Mouse (Mus musculus) limb, embryonic 14.5 days (tissue): ENCODE measurements around the gene Tpd52l1. TPM values are rescaled to one million over a fixed set of nuclear protein-coding genes. Genes with fewer than 3 reads are reported as not detected.

Source experiments
- ATAC-seq: fragments of 200-750 bp; cut with Nextera tagmentation; 2 replicates; pipeline ENCODE4 v1.8.0; 2017; ENCODE audit warnings: low read depth, moderate number of reproducible peaks, moderate TSS enrichment; ENCODE audit not compliant: low FRiP score
- DNase-seq: peaks from one replicate; pipeline ENCODE4 v3.0.0-alpha.2; 2015; ENCODE audit warnings: low spot score
- H3K27ac ChIP-seq: fragments of 300-500 bp; sonication (generic); replicated peaks from 2 replicates; pipeline ENCODE4 v1.5.1; 2014; ENCODE audit warnings: low read depth, mild to moderate bottlenecking, low read length, moderate library complexity, mixed read lengths
- H3K27me3 ChIP-seq: fragments of 300-500 bp; sonication (generic); 2 replicates; pipeline ENCODE4 v1.6.1; 2014; ENCODE audit warnings: low read length, mixed read lengths; ENCODE audit not compliant: control insufficient read depth, insufficient read depth
- H3K36me3 ChIP-seq: fragments of 300-500 bp; sonication (generic); 2 replicates; pipeline ENCODE4 v1.6.1; 2014; ENCODE audit warnings: mild to moderate bottlenecking, low read length, moderate library complexity, mixed read lengths; ENCODE audit not compliant: control insufficient read depth, insufficient read depth
- H3K4me1 ChIP-seq: fragments of 300-500 bp; sonication (generic); 2 replicates; pipeline ENCODE4 v1.6.1; 2014; ENCODE audit warnings: antibody characterized with exemption, low read length, mixed read lengths; ENCODE audit not compliant: control insufficient read depth, insufficient read depth
- H3K4me2 ChIP-seq: fragments of 300-500 bp; sonication (generic); replicated peaks from 2 replicates; pipeline ENCODE4 v1.6.1; 2014; ENCODE audit warnings: low read depth, mild to moderate bottlenecking, low read length, moderate library complexity; ENCODE audit not compliant: severe bottlenecking
- H3K4me3 ChIP-seq: fragments of 300-500 bp; sonication (generic); replicated peaks from 2 replicates; pipeline ENCODE4 v1.5.1; 2014; ENCODE audit warnings: low read length
- H3K9ac ChIP-seq: fragments of 300-500 bp; sonication (generic); 2 replicates; pipeline ENCODE4 v1.6.1; 2014; ENCODE audit warnings: mild to moderate bottlenecking, low read depth, low read length, moderate library complexity; ENCODE audit not compliant: severe bottlenecking
- H3K9me3 ChIP-seq: fragments of 300-500 bp; sonication (generic); 2 replicates; pipeline ENCODE4 v1.6.1; 2016; ENCODE audit warnings: low read length; ENCODE audit not compliant: control insufficient read depth
- POLR2A ChIP-seq: fragments of 200-500 bp; IDR thresholded peaks from 2 replicates; pipeline ENCODE4 v1.8.0; 2012; ENCODE audit warnings: inconsistent platforms, mild to moderate bottlenecking, moderate library complexity, borderline replicate concordance; ENCODE audit not compliant: insufficient read depth, insufficient read length; ENCODE audit errors: extremely low read depth
- WGBS: fragments of 180-500 bp; shearing (Covaris S2); extraction: QIAGEN DNeasy Blood & Tissue Kit; methylation state at CpG from one replicate; pipeline ENCODE4 v1.1.7; 2014; 5-methylcytosine and 5-hydroxymethylcytosine counted together
- polyA plus RNA-seq, 2 experiments: library from polyadenylated mRNA; depleted of rRNA in 1 of 2; stranded (reverse) in 1 of 2; unstranded in 1 of 2; fragments of >200 nt; fragmentation: Nextera tagmentation in 1 of 2; extraction: Ambion mirVana in 1 of 2; gene quantifications; 2 replicates each; pipeline versions ENCODE4 v1.2.1 to v1.2.3; 2012 to 2014

The Tpd52l1 gene
- polyA plus RNA-seq, 2 experiments: 31.7 to 47.2 TPM

DNA sequence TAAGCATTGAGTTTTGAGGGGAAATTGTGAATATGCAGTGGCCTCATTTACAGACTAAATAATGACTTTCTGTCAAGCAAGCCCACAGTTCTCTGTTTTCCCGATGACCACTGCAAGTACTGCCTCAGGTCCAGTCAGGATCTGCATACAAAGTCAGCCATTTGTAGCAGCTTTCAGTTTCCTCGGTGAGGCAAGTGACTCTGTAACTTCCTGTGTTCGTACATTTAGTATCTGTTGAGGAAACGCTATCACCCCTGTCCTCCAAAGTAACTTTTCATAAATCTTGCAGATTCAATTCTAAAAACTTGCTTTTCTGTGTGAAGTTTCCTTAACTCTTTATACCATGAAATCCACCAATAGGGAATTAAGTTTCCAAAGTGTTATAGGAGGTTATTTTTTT, 19.7 kb upstream of the Tpd52l1 start:
- H3K36me3 ChIP-seq: no peaks in the 10 kb centered on the region
- H3K4me2 ChIP-seq: no peak overlapping the region
- no peaks in the 10 kb centered on the region for H3K9me3 ChIP-seq
- ATAC-seq (no peak), DNase-seq (no peak)
- no peak overlapping the region for H3K9ac ChIP-seq
- WGBS: 81% methylated on average over 4 of the region's 4 CpGs
- no peak for TF ChIP-seq POLR2A
- no peak overlapping the region for H3K4me3 ChIP-seq
- H3K27me3 ChIP-seq: no peaks in the 10 kb centered on the region
- H3K27ac ChIP-seq: no peak overlapping the region
- no peaks in the 10 kb centered on the region; the same call in 1 of the 2 replicates for H3K4me1 ChIP-seq

DNA sequence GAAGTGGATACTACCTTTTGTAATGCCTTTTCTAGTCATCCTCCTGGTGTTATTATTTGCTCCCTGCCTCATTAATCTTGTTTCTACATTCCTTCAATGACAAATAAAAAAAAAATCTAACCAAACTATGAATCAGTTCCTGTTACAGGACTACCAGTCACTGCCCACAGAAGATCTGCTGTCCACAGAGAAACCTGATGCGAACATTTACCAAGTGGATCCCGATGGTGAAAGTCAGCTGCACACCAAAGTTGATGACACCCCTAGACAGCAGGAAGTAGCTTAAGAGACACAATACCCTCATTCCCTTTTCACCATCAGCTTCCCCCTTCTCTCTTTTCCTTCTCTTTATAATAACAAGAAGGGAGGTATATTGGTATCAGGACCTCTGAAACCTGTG, 17.3 kb upstream of the Tpd52l1 start:
- H3K27me3 ChIP-seq: no peaks in the 10 kb centered on the region
- no peaks in the 10 kb centered on the region for H3K36me3 ChIP-seq
- DNase-seq (no peak), ATAC-seq (no peak)
- no peak overlapping the region for H3K4me2 ChIP-seq
- TF ChIP-seq POLR2A: no peak
- H3K27ac ChIP-seq: no peak overlapping the region
- no peaks in the 10 kb centered on the region; the same call in 1 of the 2 replicates for H3K4me1 ChIP-seq
- 90% methylated on average over 2 of the region's 2 CpGs for WGBS
- no peaks in the 10 kb centered on the region for H3K9me3 ChIP-seq
- H3K9ac ChIP-seq: no peak overlapping the region
- no peak overlapping the region for H3K4me3 ChIP-seq

DNA sequence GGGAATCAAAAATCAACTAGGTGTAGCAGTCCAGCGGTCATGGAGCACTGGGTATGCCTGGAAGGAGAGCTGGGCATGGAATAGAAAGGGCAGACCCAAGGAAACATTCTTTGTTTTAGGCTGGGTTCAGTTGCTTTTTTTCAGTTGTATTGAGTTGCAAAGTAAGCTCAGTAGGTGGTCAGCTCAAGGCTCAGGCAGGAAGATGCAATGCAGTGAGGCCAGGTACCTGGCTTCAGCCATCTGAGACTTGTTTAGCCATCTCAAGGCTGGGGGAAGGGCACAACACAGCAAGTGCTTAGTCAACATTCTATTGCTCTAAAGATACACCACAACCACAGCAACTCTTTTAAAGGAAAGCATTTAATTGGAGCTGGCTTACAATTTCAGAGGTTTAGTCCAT, 11.0 kb upstream of the Tpd52l1 start:
- Histone ChIP-seq H3K27ac (no peak overlapping the region), H3K27me3 (no peaks in the 10 kb centered on the region), H3K4me2 (no peak overlapping the region), H3K36me3 (no peaks in the 10 kb centered on the region), H3K9ac (no peak overlapping the region), H3K9me3 (no peaks in the 10 kb centered on the region), H3K4me3 (no peak overlapping the region), H3K4me1 (no peaks in the 10 kb centered on the region)
- ATAC-seq (no peak), DNase-seq (no peak)
- 54% methylated on average over 1 of the region's 1 CpGs for WGBS
- no peak for TF ChIP-seq POLR2A

GRCm38 (mm10) chr10:31447083-31447482, 1.3 kb upstream of the Tpd52l1 start:
- DNase-seq (no peak), ATAC-seq (no peak)
- Histone ChIP-seq H3K9me3 (no peaks in the 10 kb centered on the region), H3K4me2 (no peak overlapping the region), H3K9ac (no peak overlapping the region), H3K4me1 (peaks cover 2% of the 10 kb centered on the region; the same call in 1 of the 2 replicates), H3K4me3 (no peak overlapping the region), H3K27me3 (no peaks in the 10 kb centered on the region), H3K36me3 (no peaks in the 10 kb centered on the region), H3K27ac (no peak overlapping the region)
- TF ChIP-seq POLR2A: no peak
- 27% methylated on average over 1 of the region's 1 CpGs for WGBS

GRCm38 (mm10) chr10:31444206-31444605, 1.6 kb downstream of the Tpd52l1 start:
- 49% methylated on average over 7 of the region's 7 CpGs for WGBS
- no peak for DNase-seq
- no peak overlapping the region for H3K4me2 ChIP-seq

GRCm38 (mm10) chr10:31441491-31441890, 4.3 kb downstream of the Tpd52l1 start:
- no peak overlapping the region for H3K4me2 ChIP-seq
- no peak overlapping the region for H3K27ac ChIP-seq
- peaks cover 2% of the 10 kb centered on the region; the same call in 1 of the 2 replicates for H3K4me1 ChIP-seq

More at GRCm38 (mm10) chr10:31444206-31444605, 1.6 kb downstream of the Tpd52l1 start:
- Histone ChIP-seq H3K27me3 (no peaks in the 10 kb centered on the region), H3K27ac (no peak overlapping the region), H3K9ac (no peak overlapping the region), H3K36me3 (no peaks in the 10 kb centered on the region), H3K4me1 (peaks cover 2% of the 10 kb centered on the region; the same call in 1 of the 2 replicates), H3K9me3 (no peaks in the 10 kb centered on the region), H3K4me3 (no peak overlapping the region)
- no peak for TF ChIP-seq POLR2A
- no peak for ATAC-seq

More at GRCm38 (mm10) chr10:31441491-31441890, 4.3 kb downstream of the Tpd52l1 start:
- Histone ChIP-seq H3K36me3 (no peaks in the 10 kb centered on the region), H3K27me3 (no peaks in the 10 kb centered on the region), H3K9me3 (no peaks in the 10 kb centered on the region), H3K9ac (no peak overlapping the region), H3K4me3 (no peak overlapping the region)
- no peak for TF ChIP-seq POLR2A
- ATAC-seq (no peak), DNase-seq (no peak)
